Mouse (Mus musculus) myocyte (in vitro differentiated cells): Measurements from ENCODE around the gene Hist2h3b. TPM values are rescaled to one million over a fixed set of nuclear protein-coding genes. Genes with fewer than 3 reads are reported as not detected.
"Not testable (repeated sequence)": the region's sequence is repeated elsewhere in the genome, so short reads cannot be mapped to it uniquely, and the experiment has no call there.

ENCODE experiments used
- H3K27me3 ChIP-seq: one replicate; pipeline ENCODE4 v1.6.1; 2011; ENCODE audit not compliant: control insufficient read depth, insufficient read depth, insufficient read length
- H3K36me3 ChIP-seq: one replicate; pipeline ENCODE4 v1.6.1; 2011; ENCODE audit not compliant: control insufficient read depth, insufficient read depth
- H3K4me2 ChIP-seq: one replicate; pipeline ENCODE4 v1.6.1; 2011; ENCODE audit warnings: low read depth, control low read depth
- H3K4me3 ChIP-seq: one replicate; pipeline ENCODE4 v1.5.1; 2011; ENCODE audit warnings: mild to moderate bottlenecking, control low read depth, moderate library complexity
- H3K79me2 ChIP-seq: one replicate; pipeline ENCODE4 v1.6.1; 2011; ENCODE audit not compliant: control insufficient read depth, insufficient read depth
- H3ac ChIP-seq: one replicate; pipeline ENCODE4 v1.6.1; 2011; ENCODE audit not compliant: control insufficient read depth, insufficient read length
- CEBPB ChIP-seq: IDR thresholded peaks from 2 replicates; pipeline ENCODE4 v1.6.1; 2011; ENCODE audit warnings: mild to moderate bottlenecking, moderate library complexity; ENCODE audit not compliant: poor library complexity, insufficient read depth, severe bottlenecking
- E2F4 ChIP-seq: IDR thresholded peaks from one replicate; pipeline ENCODE4 v1.6.1; 2011; ENCODE audit warnings: mild to moderate bottlenecking, control low read depth, moderate library complexity; ENCODE audit not compliant: insufficient read depth
- MAX ChIP-seq: IDR thresholded peaks from one replicate; pipeline ENCODE4 v1.6.1; 2011; ENCODE audit warnings: low read depth, mild to moderate bottlenecking, control low read depth
- MYOD1 ChIP-seq, 3 experiments: IDR thresholded peaks; one replicate each; pipeline ENCODE4 v1.6.1; 2011; ENCODE audit warnings: control low read depth in 2 of 3, low read depth in 2 of 3, mild to moderate bottlenecking in 2 of 3, moderate library complexity in 1 of 3; ENCODE audit not compliant: insufficient read length in 2 of 3, control insufficient read depth in 1 of 3
- MYOG ChIP-seq, 3 experiments: IDR thresholded peaks; one replicate each; pipeline ENCODE4 v1.6.1; 2011; ENCODE audit warnings: control low read depth in 2 of 3, low read depth in 2 of 3, mild to moderate bottlenecking in 2 of 3; ENCODE audit not compliant: insufficient read length in 2 of 3, control insufficient read depth in 1 of 3, insufficient read depth in 1 of 3
- POLR2A ChIP-seq: IDR thresholded peaks from one replicate; pipeline ENCODE4 v1.6.1; 2011; ENCODE audit warnings: low read depth, mild to moderate bottlenecking, control low read depth, moderate library complexity; ENCODE audit not compliant: insufficient read length
- POLR2AphosphoS2 ChIP-seq: IDR thresholded peaks from one replicate; pipeline ENCODE4 v1.6.1; 2011; ENCODE audit warnings: low read depth, control low read depth; ENCODE audit not compliant: insufficient read length
- REST ChIP-seq: IDR thresholded peaks from one replicate; pipeline ENCODE4 v1.6.1; 2011; ENCODE audit warnings: mild to moderate bottlenecking, control low read depth, moderate library complexity; ENCODE audit not compliant: insufficient read depth, insufficient read length
- SRF ChIP-seq: IDR thresholded peaks from one replicate; pipeline ENCODE4 v1.6.1; 2011; ENCODE audit warnings: low read depth; ENCODE audit not compliant: control insufficient read depth, insufficient read length
- TCF12 ChIP-seq: IDR thresholded peaks from one replicate; pipeline ENCODE4 v1.6.1; 2011; ENCODE audit warnings: mild to moderate bottlenecking, control low read depth; ENCODE audit not compliant: poor library complexity, insufficient read depth, severe bottlenecking
- TCF3 ChIP-seq: IDR thresholded peaks from one replicate; pipeline ENCODE4 v1.6.1; 2011; ENCODE audit warnings: low read depth, control low read depth; ENCODE audit not compliant: insufficient read length
- USF1 ChIP-seq: IDR thresholded peaks from one replicate; pipeline ENCODE4 v1.6.1; 2011; ENCODE audit warnings: low read depth, mild to moderate bottlenecking, control low read depth, moderate library complexity
- polyA plus RNA-seq: library from polyadenylated mRNA; unstranded; fragments of >200 nt; fragmentation: generic; extraction: Trizol; gene quantifications from one replicate; pipeline ENCODE4 v1.2.1, GENCODE M21; 2012; ENCODE audit warnings: missing spikeins

Hist2h3b gene
- polyA plus RNA-seq, 1 experiment, result 1.1 TPM

DNA sequence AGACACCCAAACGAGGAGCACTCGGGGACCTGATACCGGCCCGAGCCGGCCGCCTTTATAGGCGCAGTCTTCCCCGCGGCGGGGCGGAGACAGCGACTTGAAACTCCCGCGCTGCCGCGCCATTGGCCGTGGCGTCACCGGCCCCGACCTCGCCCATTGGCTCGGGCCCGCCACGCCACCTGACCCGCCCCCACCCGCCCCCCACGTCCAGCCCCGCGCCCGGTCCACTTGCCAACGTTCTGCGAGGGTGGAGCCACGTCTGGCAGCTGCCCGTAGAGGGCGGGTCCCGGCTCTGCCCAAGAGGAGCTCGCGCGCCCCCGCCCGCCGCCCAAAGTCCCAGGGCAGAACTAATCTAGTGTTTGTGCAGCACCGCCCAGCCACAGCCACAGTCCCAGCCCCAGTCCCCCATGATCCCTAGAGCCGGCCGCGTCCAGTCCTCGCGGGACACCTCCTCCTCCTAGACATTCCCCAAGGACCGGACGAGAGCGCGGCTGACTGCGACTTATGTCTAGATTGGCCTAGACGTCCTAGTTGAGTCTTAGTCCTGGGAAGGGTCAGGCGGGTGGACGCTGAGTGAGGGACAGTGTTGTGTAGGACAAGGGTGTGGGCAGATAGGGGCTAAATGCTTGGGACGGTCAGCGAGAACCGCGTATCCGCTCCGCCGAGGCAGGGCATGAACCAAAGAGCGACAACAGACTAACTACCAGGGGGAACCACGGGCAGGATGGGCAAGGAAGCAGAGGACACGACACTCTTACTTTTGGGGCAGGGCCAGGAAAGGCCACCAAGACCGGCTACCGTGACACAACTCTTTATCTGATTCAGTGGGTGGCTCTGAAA lies 29.3 kb upstream of the Hist2h3b start, which contains the start of gene Hist2h3c2:
Gene Hist2h3c2 (minus strand): TSS at position 174 of the 840 bp plus-strand sequence.
- peak; percentile 44 for TF ChIP-seq POLR2A
- peak; percentile 51 for TF ChIP-seq POLR2AphosphoS2
- H3K79me2 ChIP-seq, H3K36me3 ChIP-seq, H3K27me3 ChIP-seq, H3ac ChIP-seq: not testable (repeated sequence)
- H3K4me3 ChIP-seq, result peak within 1 kb of the TSS; percentile 31
- H3K4me2 ChIP-seq, result peak within 1 kb of the TSS; percentile 85

DNA sequence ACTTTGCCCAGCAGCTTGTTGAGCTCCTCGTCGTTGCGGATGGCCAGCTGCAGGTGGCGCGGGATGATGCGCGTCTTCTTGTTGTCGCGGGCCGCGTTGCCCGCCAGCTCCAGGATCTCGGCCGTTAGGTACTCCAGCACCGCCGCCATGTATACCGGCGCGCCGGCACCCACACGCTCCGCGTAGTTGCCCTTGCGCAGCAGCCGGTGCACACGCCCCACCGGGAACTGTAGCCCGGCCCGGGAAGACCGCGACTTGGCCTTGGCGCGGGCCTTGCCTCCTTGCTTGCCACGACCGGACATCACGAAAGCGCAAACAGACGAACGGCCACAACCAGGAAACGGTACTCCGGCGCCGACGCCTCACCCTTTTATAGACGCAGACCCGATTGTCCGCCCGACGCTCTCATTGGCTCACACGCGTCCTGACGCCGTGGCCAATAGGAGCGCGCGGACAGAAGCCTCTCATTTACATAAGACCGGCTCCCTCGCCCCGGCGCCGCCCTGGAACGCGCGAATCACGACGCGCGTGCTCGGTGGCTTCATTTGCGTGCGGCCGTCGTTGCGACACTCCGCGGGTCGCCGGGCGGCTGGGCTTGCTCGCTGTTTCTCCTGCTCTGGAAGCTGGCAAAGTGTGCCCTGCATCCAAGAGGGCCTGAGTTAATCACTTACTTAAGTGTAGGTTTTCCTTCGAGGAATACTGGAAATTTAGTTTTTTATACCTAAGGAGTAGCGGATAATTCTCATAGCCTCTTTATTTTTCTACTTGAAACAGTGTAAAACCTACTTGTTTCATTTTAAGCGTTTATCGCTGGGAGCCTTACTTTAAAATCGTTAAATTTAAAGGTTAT lies 28.3 kb upstream of the Hist2h3b start, which contains the start of gene Hist2h2aa2:
Gene Hist2h2aa2 (minus strand): TSS at position 328 of the 850 bp plus-strand sequence.
- not testable (repeated sequence) for H3K36me3 ChIP-seq, H3K27me3 ChIP-seq, H3ac ChIP-seq, H3K79me2 ChIP-seq
- TF ChIP-seq CEBPB (0 out of 2 replicates have a peak, but pooled peaks have one; percentile 9), POLR2A (peak; percentile 62), POLR2AphosphoS2 (peak; percentile 67)
- peak within 1 kb of the TSS; percentile 26 for H3K4me3 ChIP-seq
- peak within 1 kb of the TSS; percentile 69 for H3K4me2 ChIP-seq

DNA sequence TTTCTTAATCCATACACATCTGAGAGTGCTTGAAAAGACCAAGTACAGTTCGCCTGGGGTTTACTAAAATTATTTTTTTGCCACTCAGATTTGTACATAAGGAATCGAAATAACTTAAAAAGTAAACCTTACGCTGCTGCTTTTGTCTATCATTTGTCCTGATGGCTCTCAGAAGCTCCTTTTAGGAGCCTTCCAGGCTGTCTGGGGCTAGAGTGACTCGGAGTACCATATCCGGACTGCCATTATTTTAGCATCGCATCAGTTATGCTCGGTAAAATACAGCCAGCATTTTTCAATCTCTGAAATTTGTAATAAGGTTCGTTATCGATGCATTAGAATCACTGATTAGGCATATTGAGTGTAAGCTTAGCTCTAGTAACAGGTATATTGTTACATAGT lies 27.7 kb upstream of the Hist2h3b start:
- H3K4me2 ChIP-seq, result peak overlapping the region; percentile 69
- no peak overlapping the region for H3K4me3 ChIP-seq
- no peaks in the 10 kb centered on the region for H3K36me3 ChIP-seq
- no peak overlapping the region for H3ac ChIP-seq
- TF ChIP-seq MYOG (IDR thresholded peaks at IDR 0.05; ENCODE audit: control insufficient read depth in 1 of 3, insufficient read depth in 1 of 3, insufficient read length in 2 of 3, low read depth in 2 of 3), result no peak
- TF ChIP-seq SRF, result no peak
- no peak for TF ChIP-seq E2F4
- TF ChIP-seq POLR2A, result no peak
- TF ChIP-seq USF1, result no peak
- no peak for TF ChIP-seq MAX
- TF ChIP-seq TCF3, result no peak
- TF ChIP-seq POLR2AphosphoS2, result no peak
- no peak for TF ChIP-seq TCF12
- TF ChIP-seq REST, result no peak
- no peak for TF ChIP-seq CEBPB
- no peak for TF ChIP-seq MYOD1 (IDR thresholded peaks at IDR 0.05; ENCODE audit: control insufficient read depth in 1 of 3, insufficient read length in 2 of 3, low read depth in 2 of 3)
- no peaks in the 10 kb centered on the region for H3K79me2 ChIP-seq
- no peaks in the 10 kb centered on the region for H3K27me3 ChIP-seq

DNA sequence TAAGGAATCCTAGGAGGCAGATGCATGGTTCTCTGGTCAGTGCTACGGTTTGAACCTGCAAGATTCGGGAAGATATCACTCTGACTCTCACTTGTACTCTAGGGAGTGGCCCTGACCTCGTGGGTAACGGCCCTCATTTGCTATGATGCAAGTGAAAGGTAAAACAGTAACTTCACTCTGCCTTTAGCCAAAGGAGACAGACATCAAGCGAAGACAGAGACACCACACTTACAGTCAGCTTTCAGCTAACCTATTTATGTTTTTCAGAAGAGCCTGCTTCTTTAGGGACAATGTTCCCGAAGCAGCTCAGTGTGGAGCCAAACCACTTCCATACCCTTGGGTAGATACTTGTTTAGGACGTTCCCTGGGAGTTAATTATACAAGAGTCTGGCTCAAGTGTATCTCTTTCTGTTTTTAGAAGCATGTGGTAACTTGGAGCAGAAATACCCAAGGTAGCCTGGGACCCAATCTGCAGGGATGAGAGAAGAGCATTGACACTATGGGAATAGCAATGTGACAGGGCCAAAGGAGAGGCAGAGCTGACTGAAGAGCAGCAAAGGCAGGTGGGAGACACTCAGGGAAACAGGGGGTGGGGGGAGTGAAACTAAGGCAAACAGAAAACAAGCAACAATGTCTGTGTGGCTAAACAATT lies 24.4 kb upstream of the Hist2h3b start:
- peaks cover 5% of the 10 kb centered on the region for H3K79me2 ChIP-seq
- H3K4me3 ChIP-seq, result peak overlapping the region; percentile 35
- peak overlapping the region; percentile 69 for H3K4me2 ChIP-seq
- H3ac ChIP-seq, result no peak overlapping the region
- TF ChIP-seq CEBPB (no peak), MAX (no peak), TCF3 (no peak), SRF (no peak), MYOD1 (IDR thresholded peaks at IDR 0.05; ENCODE audit: control insufficient read depth in 1 of 3, insufficient read length in 2 of 3, low read depth in 2 of 3) (no peak), REST (no peak), TCF12 (no peak), E2F4 (no peak), POLR2AphosphoS2 (no peak), POLR2A (no peak), USF1 (no peak), MYOG (IDR thresholded peaks at IDR 0.05; ENCODE audit: control insufficient read depth in 1 of 3, insufficient read depth in 1 of 3, insufficient read length in 2 of 3, low read depth in 2 of 3) (no peak)
- H3K36me3 ChIP-seq, result no peaks in the 10 kb centered on the region
- no peaks in the 10 kb centered on the region for H3K27me3 ChIP-seq
